Mouse (Mus musculus) hindbrain, embryonic 13.5 days (tissue): Measurements from ENCODE around the gene Bub1. TPM values are rescaled to one million over a fixed set of nuclear protein-coding genes. Genes with fewer than 3 reads are reported as not detected.
A peak's percentile ranks its signal among the peaks of the same experiment; 100 is the strongest.

Experiments used
- ATAC-seq: fragments of 200-750 bp; cut with Nextera tagmentation; 2 replicates; pipeline ENCODE4 v1.8.0; 2017; ENCODE audit warnings: moderate TSS enrichment; ENCODE audit not compliant: low FRiP score
- H3K27ac ChIP-seq: fragments of 300-500 bp; sonication (generic); 2 replicates; pipeline ENCODE4 v1.5.1; 2015; ENCODE audit warnings: inconsistent platforms, mild to moderate bottlenecking, moderate library complexity
- H3K27me3 ChIP-seq: fragments of 300-500 bp; sonication (generic); 2 replicates; pipeline ENCODE4 v1.6.1; 2015; ENCODE audit warnings: mild to moderate bottlenecking, inconsistent platforms
- H3K36me3 ChIP-seq: fragments of 300-500 bp; sonication (generic); 2 replicates; pipeline ENCODE4 v1.6.1; 2015; ENCODE audit warnings: mild to moderate bottlenecking, inconsistent platforms
- H3K4me1 ChIP-seq: fragments of 300-500 bp; sonication (generic); replicated peaks from 2 replicates; pipeline ENCODE4 v1.6.1; 2015; ENCODE audit warnings: inconsistent platforms
- H3K4me2 ChIP-seq: fragments of 300-500 bp; sonication (generic); 2 replicates; pipeline ENCODE4 v1.6.1; 2015; ENCODE audit warnings: inconsistent platforms, mild to moderate bottlenecking, moderate library complexity
- H3K4me3 ChIP-seq: fragments of 300-500 bp; sonication (generic); 2 replicates; pipeline ENCODE4 v1.5.1; 2015; ENCODE audit warnings: mild to moderate bottlenecking, inconsistent platforms
- H3K9ac ChIP-seq: fragments of 300-500 bp; sonication (generic); 2 replicates; pipeline ENCODE4 v1.6.1; 2015; ENCODE audit warnings: mild to moderate bottlenecking, inconsistent platforms
- H3K9me3 ChIP-seq: fragments of 300-500 bp; sonication (generic); 2 replicates; pipeline ENCODE4 v1.6.1; 2016; ENCODE audit warnings: inconsistent platforms
- WGBS: fragments of 180-500 bp; shearing (Covaris S2); methylation state at CpG from one replicate; pipeline ENCODE4 v1.1.7; 2015; 5-methylcytosine and 5-hydroxymethylcytosine counted together
- polyA plus RNA-seq: library from polyadenylated mRNA; unstranded; fragments of >200 nt; fragmentation: Nextera tagmentation; extraction: Ambion mirVana; gene quantifications from 2 replicates; pipeline ENCODE4 v1.2.1, GENCODE M21; 2015

The Bub1 gene
- polyA plus RNA-seq, 1 experiment from 2014 or later = 13.2 TPM

- H3K36me3 ChIP-seq = no peaks in the 10 kb centered on the region
- no peak overlapping the region for H3K9ac ChIP-seq
- no peaks in the 10 kb centered on the region for H3K9me3 ChIP-seq
- 17% methylated on average over 2 of the region's 2 CpGs for WGBS
- H3K27me3 ChIP-seq = peaks cover 15% of the 10 kb centered on the region
- no peak overlapping the region for H3K4me2 ChIP-seq
- no peak overlapping the region for H3K4me3 ChIP-seq
- H3K27ac ChIP-seq = no peak overlapping the region
- peaks cover 14% of the 10 kb centered on the region for H3K4me1 ChIP-seq
- ATAC-seq = no peak
These were observed 1.1 kb upstream of the Bub1 start for GRCm38 (mm10) chr2:127832833-127833190.

GRCm38 (mm10) chr2:127832103-127832832 is 603 bp upstream of the Bub1 start:
- Histone ChIP-seq H3K27me3 (peaks cover 11% of the 10 kb centered on the region), H3K9ac (peak overlapping the region; percentile 62), H3K27ac (peak overlapping the region; percentile 23; the same call in 1 of the 2 replicates), H3K9me3 (no peaks in the 10 kb centered on the region), H3K4me2 (peak overlapping the region; percentile 86), H3K36me3 (no peaks in the 10 kb centered on the region), H3K4me3 (peak overlapping the region; percentile 59), H3K4me1 (peaks cover 14% of the 10 kb centered on the region)
- peak; percentile 63 for ATAC-seq
- WGBS = 42% methylated on average over 11 of the region's 11 CpGs

GRCm38 (mm10) chr2:127791919-127792603 is 39.6 kb downstream of the Bub1 start, which contains the start of gene Mtln:
Gene Mtln (minus strand): TSS chr2:127792488.
- Histone ChIP-seq H3K9ac (peak within 1 kb of the TSS; percentile 77), H3K36me3 (no peaks in the 10 kb centered on the region), H3K4me1 (peaks cover 29% of the 10 kb centered on the region), H3K4me2 (peak within 1 kb of the TSS; percentile 72), H3K27ac (peak within 1 kb of the TSS; percentile 88), H3K4me3 (peak within 1 kb of the TSS; percentile 78), H3K27me3 (no peaks in the 10 kb centered on the region), H3K9me3 (no peaks in the 10 kb centered on the region)
- peak; percentile 96 for ATAC-seq
- WGBS = under 1% methylated on average over 37 of the region's 37 CpGs

- Histone ChIP-seq H3K9me3 (no peaks in the 10 kb centered on the region), H3K27ac (no peak overlapping the region), H3K4me1 (peaks cover 29% of the 10 kb centered on the region), H3K4me3 (peak overlapping the region; percentile 74; the same call in 1 of the 2 replicates), H3K4me2 (peak overlapping the region; percentile 70), H3K9ac (no peak overlapping the region; the same call in 1 of the 2 replicates), H3K27me3 (no peaks in the 10 kb centered on the region), H3K36me3 (no peaks in the 10 kb centered on the region)
- WGBS = 19% methylated on average over 9 of the region's 9 CpGs
- ATAC-seq = no peak
These were observed 41.9 kb downstream of the Bub1 start for GRCm38 (mm10) chr2:127789651-127790270.

- 8% methylated on average over 11 of the region's 11 CpGs for WGBS
- no peak; the same call in 1 of the 2 replicates for ATAC-seq
- H3K27ac ChIP-seq = no peak overlapping the region
- no peaks in the 10 kb centered on the region for H3K27me3 ChIP-seq
- H3K4me3 ChIP-seq = peak overlapping the region; percentile 74
- peak overlapping the region; percentile 70 for H3K4me2 ChIP-seq
- H3K9ac ChIP-seq = peak overlapping the region; percentile 79
- no peaks in the 10 kb centered on the region for H3K9me3 ChIP-seq
- H3K4me1 ChIP-seq = peaks cover 29% of the 10 kb centered on the region
- no peaks in the 10 kb centered on the region for H3K36me3 ChIP-seq
These were observed 42.5 kb downstream of the Bub1 start for GRCm38 (mm10) chr2:127789138-127789537.

- H3K4me3 ChIP-seq = peak within 1 kb of the TSS; percentile 74
- no peaks in the 10 kb centered on the region for H3K27me3 ChIP-seq
- no peaks in the 10 kb centered on the region for H3K36me3 ChIP-seq
- no peaks in the 10 kb centered on the region for H3K9me3 ChIP-seq
- peak within 1 kb of the TSS; percentile 79 for H3K9ac ChIP-seq
- H3K27ac ChIP-seq = peak within 1 kb of the TSS; percentile 19; the same call in 1 of the 2 replicates
- H3K4me1 ChIP-seq = peaks cover 29% of the 10 kb centered on the region
- H3K4me2 ChIP-seq = peak within 1 kb of the TSS; percentile 70
- under 1% methylated on average over 40 of the region's 40 CpGs for WGBS
- peak; percentile 74 for ATAC-seq
These were observed 43.1 kb downstream of the Bub1 start, which contains the start of gene Nphp1 for GRCm38 (mm10) chr2:127788440-127789116. Gene Nphp1 (minus strand): TSS chr2:127788897.

DNA sequence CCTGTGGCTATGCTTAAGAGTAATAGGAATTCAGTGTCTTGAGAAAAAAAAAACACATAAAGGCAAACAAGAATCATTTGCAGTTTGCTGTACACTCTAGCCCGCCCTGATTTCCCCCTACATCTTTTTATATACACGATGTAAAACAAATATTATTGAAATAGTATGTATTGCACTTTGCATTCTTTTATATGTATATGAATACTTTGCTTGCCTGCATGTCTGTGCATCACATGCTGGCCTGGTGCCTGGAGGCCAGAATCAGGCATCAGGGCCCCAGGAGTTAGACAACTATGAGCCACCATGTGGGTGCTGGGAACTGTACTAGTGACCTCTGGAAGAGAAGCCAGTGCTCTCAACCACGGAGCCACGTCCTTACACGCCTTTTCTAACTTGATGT is 44.4 kb downstream of the Bub1 start:
- Histone ChIP-seq H3K9me3 (no peaks in the 10 kb centered on the region), H3K4me1 (peaks cover 29% of the 10 kb centered on the region), H3K9ac (no peak overlapping the region), H3K4me3 (no peak overlapping the region), H3K36me3 (no peaks in the 10 kb centered on the region), H3K4me2 (no peak overlapping the region), H3K27me3 (no peaks in the 10 kb centered on the region), H3K27ac (no peak overlapping the region)
- ATAC-seq = no peak
- WGBS = 98% methylated on average over 5 of the region's 5 CpGs

DNA sequence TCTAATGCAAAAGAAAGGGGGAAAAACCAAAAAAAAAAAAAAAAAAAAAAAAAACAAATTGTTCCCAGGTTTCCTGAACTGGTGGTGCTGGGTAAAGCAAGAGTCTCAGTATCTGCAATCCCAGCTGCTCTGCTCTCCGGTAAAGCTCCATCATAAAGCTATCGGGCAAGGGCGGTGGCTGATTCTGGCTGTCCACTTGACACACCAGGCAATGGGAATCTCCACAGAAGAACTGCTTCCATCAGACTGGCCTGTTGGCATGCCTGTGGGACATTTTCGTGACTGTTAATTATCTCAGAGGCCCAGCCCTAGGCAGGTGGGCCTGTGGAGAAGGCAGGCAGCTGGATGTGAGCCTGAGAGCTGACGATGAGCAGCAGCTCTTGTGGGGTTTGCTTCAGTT is 53.2 kb downstream of the Bub1 start:
- H3K9me3 ChIP-seq = no peaks in the 10 kb centered on the region
- 92% methylated on average over 5 of the region's 5 CpGs for WGBS
- H3K4me3 ChIP-seq = no peak overlapping the region
- no peak overlapping the region for H3K4me2 ChIP-seq
- H3K27me3 ChIP-seq = no peaks in the 10 kb centered on the region
- no peak overlapping the region for H3K27ac ChIP-seq
- peaks cover 26% of the 10 kb centered on the region for H3K36me3 ChIP-seq
- 0 out of 2 replicates have a peak, but pooled peaks cover 4% of the 10 kb centered on the region for H3K4me1 ChIP-seq
- ATAC-seq = no peak
- no peak overlapping the region for H3K9ac ChIP-seq

DNA sequence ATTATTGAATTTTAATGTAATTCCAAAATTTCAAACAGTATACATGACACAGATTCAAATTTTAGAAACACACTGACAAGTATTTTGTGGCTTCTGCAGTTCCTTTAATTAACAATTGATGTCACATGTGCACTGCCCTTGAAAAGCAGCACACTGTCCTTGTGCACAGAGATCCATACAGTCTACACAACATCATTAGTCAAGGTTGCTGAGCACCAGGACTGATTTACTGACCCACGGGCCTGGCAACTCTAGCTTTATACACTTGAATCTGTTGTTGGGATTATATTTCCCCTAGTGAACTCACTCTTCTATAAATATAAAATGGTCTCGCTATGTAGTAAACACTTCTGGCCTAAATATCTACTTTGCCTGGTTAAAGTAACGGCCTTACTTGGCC is 56.7 kb downstream of the Bub1 start:
- 0 out of 2 replicates have a peak, but pooled peaks cover 4% of the 10 kb centered on the region for H3K4me1 ChIP-seq
- H3K9me3 ChIP-seq = no peaks in the 10 kb centered on the region
- H3K4me2 ChIP-seq = no peak overlapping the region
- ATAC-seq = no peak
- no peaks in the 10 kb centered on the region for H3K27me3 ChIP-seq
- H3K36me3 ChIP-seq = peaks cover 42% of the 10 kb centered on the region
- 68% methylated on average over 3 of the region's 3 CpGs for WGBS
- H3K9ac ChIP-seq = no peak overlapping the region
- H3K4me3 ChIP-seq = no peak overlapping the region
- H3K27ac ChIP-seq = no peak overlapping the region

DNA sequence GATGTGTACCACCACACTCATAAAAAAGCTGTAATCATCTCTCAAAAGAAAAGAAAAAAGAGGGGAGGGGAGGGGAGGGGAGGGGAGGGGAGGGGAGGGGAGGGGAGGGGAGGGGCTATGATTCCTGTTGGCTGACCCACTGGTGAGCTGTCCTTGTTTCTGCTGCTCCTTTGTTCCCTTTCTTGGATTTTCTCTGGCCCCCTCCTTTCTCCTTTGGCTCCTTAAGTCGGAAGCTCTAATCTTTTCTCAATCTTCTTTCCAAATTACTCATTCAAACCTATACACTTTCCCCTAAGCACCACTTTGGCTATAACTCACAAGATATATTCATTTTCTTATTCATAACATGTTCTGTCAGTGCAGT is 57.1 kb downstream of the Bub1 start:
- Histone ChIP-seq H3K27me3 (no peaks in the 10 kb centered on the region), H3K9ac (no peak overlapping the region), H3K4me1 (0 out of 2 replicates have a peak, but pooled peaks cover 4% of the 10 kb centered on the region), H3K9me3 (no peaks in the 10 kb centered on the region), H3K27ac (0 out of 2 replicates have a peak overlapping the region, but pooled peaks have one; percentile 41), H3K4me2 (no peak overlapping the region), H3K36me3 (peaks cover 43% of the 10 kb centered on the region), H3K4me3 (no peak overlapping the region)
- ATAC-seq = no peak
- WGBS = 24% methylated on average over 1 of the region's 1 CpGs

- Histone ChIP-seq H3K4me3 (no peak overlapping the region), H3K36me3 (peaks cover 39% of the 10 kb centered on the region), H3K27me3 (no peaks in the 10 kb centered on the region), H3K27ac (peak overlapping the region; percentile 41), H3K9me3 (no peaks in the 10 kb centered on the region), H3K4me1 (0 out of 2 replicates have a peak, but pooled peaks cover 4% of the 10 kb centered on the region), H3K9ac (0 out of 2 replicates have a peak overlapping the region, but pooled peaks have one; percentile 5), H3K4me2 (no peak overlapping the region)
- WGBS = 58% methylated on average over 15 of the region's 15 CpGs
- ATAC-seq = no peak
These were observed 57.6 kb downstream of the Bub1 start for GRCm38 (mm10) chr2:127773938-127774577.
